In genomic region chr11:56159412-56160074, GRCm38 (mm10) we compare ENCODE assay signal across 9 mouse cellular contexts.
DNase-seq lines count a peak whose midpoint lies in the region; ATAC-seq and TF ChIP-seq lines count a peak whose summit lies in the region.
"Had no signal": no experiment of that assay in that cellular context is flagged by ENCODE, and none has a peak within 500 bp of the region (broad histone marks: within the 10 kb centered on the region; RNA-seq: fewer than 3 reads in every experiment).

No protein-coding gene starts in this region.

- ATAC-seq in hindbrain, embryonic 11.5 days (ENCODE audit: low FRiP score) = peak; percentile 84
- peak; percentile 71; the same call in 1 of the 2 replicates for ATAC-seq in midbrain, embryonic 14.5 days (ENCODE audit: low FRiP score, low TSS enrichment)
- ATAC-seq in CD4-positive, CD25-positive, alpha-beta regulatory T cell, adult 4 months = no peak
- ATAC-seq in megakaryocyte, adult 5-6 weeks (ENCODE audit: poor library complexity, severe bottlenecking) = no peak

- H3K4me2 ChIP-seq in hindbrain, embryonic 11.5 days (replicated peaks; ENCODE audit: low read depth, low read length) = no peak overlapping the region
- H3K4me2 ChIP-seq in midbrain, embryonic 14.5 days (ENCODE audit: low read length) = no peak overlapping the region
- H3K4me2 ChIP-seq: limb, embryonic 15.5 days had no signal

- H3K27ac ChIP-seq in embryonic facial prominence, embryonic 10.5 days (replicated peaks) = no peak overlapping the region
- H3K27ac ChIP-seq in hindbrain, embryonic 11.5 days (ENCODE audit: low read depth, low read length) = no peak overlapping the region
- no peak overlapping the region for H3K27ac ChIP-seq in left cerebral cortex, adult 2 months
- no peak overlapping the region for H3K27ac ChIP-seq in midbrain, embryonic 14.5 days (replicated peaks; ENCODE audit: low read depth, low read length)
- H3K27ac ChIP-seq: limb, embryonic 15.5 days had no signal

- WGBS in embryonic facial prominence, embryonic 10.5 days = 52% methylated on average over 10 of the region's 10 CpGs
- 42% methylated on average over 10 of the region's 10 CpGs for WGBS in hindbrain, embryonic 11.5 days
- WGBS in midbrain, embryonic 14.5 days = 13% methylated on average over 10 of the region's 10 CpGs

- DNase-seq in 3T3-L1 (ENCODE audit: low read depth, low spot score) = peak; percentile 90
- peak; percentile 41 for DNase-seq in Muller cell, postnatal 12 days (ENCODE audit: inconsistent ontology term)
- DNase-seq in embryonic facial prominence, embryonic 10.5 days (ENCODE audit: low spot score) = peak; percentile 54
- DNase-seq in hindbrain, embryonic 11.5 days (ENCODE audit: low spot score) = peak; percentile 76
- peak; percentile 59 to 67 for DNase-seq in left cerebral cortex, adult 2 months (ENCODE audit: extremely low spot score in 1 of 2, low spot score in 2 of 2)
- DNase-seq in midbrain, embryonic 14.5 days = peak; percentile 89

- intact Hi-C loops in left cerebral cortex, adult 2 months (cut with DNase I) = loop anchor here (5.0 kb wide), 3 partner anchors 803 to 1308 kb away; partner anchors contain the start of gene Gria1

- H3K9ac ChIP-seq in hindbrain, embryonic 11.5 days (ENCODE audit: low read depth, low read length) = no peak overlapping the region
- H3K9ac ChIP-seq in midbrain, embryonic 14.5 days (replicated peaks; ENCODE audit: low read length) = no peak overlapping the region
- H3K9ac ChIP-seq: limb, embryonic 15.5 days had no signal

- peak; percentile 71 for TF ChIP-seq CTCF in left cerebral cortex, adult 2 months (IDR thresholded peaks at IDR 0.05)

- H3K9me3 ChIP-seq in embryonic facial prominence, embryonic 10.5 days = no peaks in the 10 kb centered on the region
- no peaks in the 10 kb centered on the region for H3K9me3 ChIP-seq in hindbrain, embryonic 11.5 days (ENCODE audit: control insufficient read depth, low read length)
- H3K9me3 ChIP-seq in midbrain, embryonic 14.5 days (ENCODE audit: control insufficient read depth, low read length) = no peaks in the 10 kb centered on the region
- H3K9me3 ChIP-seq: limb, embryonic 15.5 days had no signal

- no peaks in the 10 kb centered on the region for H3K27me3 ChIP-seq in embryonic facial prominence, embryonic 10.5 days (replicated peaks; ENCODE audit: low read depth, poor library complexity, severe bottlenecking)
- H3K27me3 ChIP-seq in hindbrain, embryonic 11.5 days (ENCODE audit: control insufficient read depth, insufficient read depth, low read length) = no peaks in the 10 kb centered on the region
- H3K27me3 ChIP-seq in midbrain, embryonic 14.5 days (ENCODE audit: control insufficient read depth, insufficient read depth, low read length) = no peaks in the 10 kb centered on the region
- H3K27me3 ChIP-seq: limb, embryonic 15.5 days had no signal

- no peak overlapping the region for H3K4me3 ChIP-seq in embryonic facial prominence, embryonic 10.5 days
- H3K4me3 ChIP-seq in hindbrain, embryonic 11.5 days (ENCODE audit: low read depth, low read length) = no peak overlapping the region
- no peak overlapping the region for H3K4me3 ChIP-seq in left cerebral cortex, adult 2 months
- H3K4me3 ChIP-seq in midbrain, embryonic 14.5 days (replicated peaks; ENCODE audit: low read depth, low read length) = no peak overlapping the region
- H3K4me3 ChIP-seq: limb, embryonic 15.5 days had no signal

- no peaks in the 10 kb centered on the region for H3K4me1 ChIP-seq in embryonic facial prominence, embryonic 10.5 days
- no peaks in the 10 kb centered on the region for H3K4me1 ChIP-seq in hindbrain, embryonic 11.5 days (replicated peaks; ENCODE audit: control insufficient read depth, insufficient read depth, low read length)
- peaks cover 9% of the 10 kb centered on the region for H3K4me1 ChIP-seq in midbrain, embryonic 14.5 days (ENCODE audit: control insufficient read depth, insufficient read depth, low read length)
- H3K4me1 ChIP-seq: limb, embryonic 15.5 days had no signal

- H3K36me3 ChIP-seq in embryonic facial prominence, embryonic 10.5 days (replicated peaks) = no peaks in the 10 kb centered on the region
- no peaks in the 10 kb centered on the region for H3K36me3 ChIP-seq in hindbrain, embryonic 11.5 days (ENCODE audit: control insufficient read depth, insufficient read depth, low read length)
- no peaks in the 10 kb centered on the region for H3K36me3 ChIP-seq in midbrain, embryonic 14.5 days (ENCODE audit: control insufficient read depth, insufficient read depth, low read length)
- H3K36me3 ChIP-seq: limb, embryonic 15.5 days had no signal

Comparison
In these comparisons a context has a peak if more than half of its experiments do, and no peak if none do; other contexts are left out.
1. ATAC-seq: peak in hindbrain, embryonic 11.5 days (single experiment) and midbrain, embryonic 14.5 days (single experiment); none in CD4-positive, CD25-positive, alpha-beta regulatory T cell, adult 4 months (single experiment) and megakaryocyte, adult 5-6 weeks (single experiment).
2. Peak in every context shown above with its lines, with median percentiles within 50 percentile points of each other: DNase-seq.